Mouse (Mus musculus): Measurements from ENCODE around the gene Slc35g3. TPM values are rescaled to one million over a fixed set of nuclear protein-coding genes. Genes with fewer than 3 reads are reported as not detected.

Slc35g3 gene
- polyA plus RNA-seq, 1 experiment = 236 TPM

DNA sequence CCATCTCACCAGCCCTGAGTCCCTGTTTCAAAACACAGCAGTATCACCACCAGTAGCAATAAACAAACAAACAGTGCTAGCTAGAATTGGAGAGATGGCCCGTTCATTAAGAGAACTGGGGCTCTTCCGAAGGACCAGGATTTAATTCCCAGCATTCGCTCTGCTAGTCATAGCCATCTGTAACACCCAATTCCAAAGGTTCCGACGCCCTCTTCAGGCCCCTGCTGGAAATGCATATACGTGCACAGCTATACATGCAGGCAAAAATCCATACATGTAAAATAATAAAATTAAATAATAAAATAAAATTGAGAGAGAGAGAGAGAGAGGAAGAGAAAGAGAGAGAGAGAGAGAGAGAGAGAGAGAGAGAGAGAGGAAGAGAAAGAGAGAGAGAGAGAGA lies 42.3 kb downstream of the Slc35g3 start:
- Histone ChIP-seq H3K4me3 (ENCODE audit: control insufficient read depth, low read depth, low read length) (no peak overlapping the region), H3K27ac (ENCODE audit: control insufficient read depth, insufficient read depth, low read depth, low read length) (no peak overlapping the region), H3K27me3 (ENCODE audit: control insufficient read depth, insufficient read depth, low read length) (no peaks in the 10 kb centered on the region), H3K4me1 (ENCODE audit: control insufficient read depth, insufficient read depth, low read length) (peaks cover 2% of the 10 kb centered on the region), H3K36me3 (ENCODE audit: control insufficient read depth, insufficient read depth, low read length) (no peaks in the 10 kb centered on the region)
- TF ChIP-seq CTCF (IDR thresholded peaks at IDR 0.05; ENCODE audit: control insufficient read depth, insufficient read depth, insufficient replicate concordance, low read depth, low read length) (peak; percentile 11; the same call in 1 of the 2 replicates), POLR2A (IDR thresholded peaks at IDR 0.05; ENCODE audit: control insufficient read depth, low read depth, low read length) (no peak)

DNA sequence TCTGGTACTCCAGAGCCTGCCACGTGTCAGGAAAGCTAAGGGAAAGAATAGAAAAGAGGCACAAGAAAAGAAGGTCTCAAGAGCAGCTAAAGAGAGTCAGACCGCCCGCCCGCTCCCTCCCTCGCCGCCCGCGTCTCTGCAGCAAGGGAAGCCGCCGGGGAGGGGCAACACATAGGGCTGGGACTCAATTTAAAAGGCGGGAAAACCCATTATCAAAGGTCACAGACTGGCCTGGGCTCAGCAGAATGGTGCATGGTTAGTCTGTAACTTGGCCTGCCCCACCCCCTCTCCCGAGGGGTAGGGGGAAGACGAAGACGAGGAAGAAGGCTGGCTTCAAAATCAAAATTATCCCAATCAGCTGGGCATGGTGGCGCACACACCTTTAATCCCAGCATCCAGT lies 43.1 kb downstream of the Slc35g3 start:
- no peak overlapping the region for H3K4me3 ChIP-seq (ENCODE audit: control insufficient read depth, low read depth, low read length)
- H3K27ac ChIP-seq (ENCODE audit: control insufficient read depth, insufficient read depth, low read depth, low read length) = no peak overlapping the region
- H3K27me3 ChIP-seq (ENCODE audit: control insufficient read depth, insufficient read depth, low read length) = no peaks in the 10 kb centered on the region
- no peak for TF ChIP-seq POLR2A (IDR thresholded peaks at IDR 0.05; ENCODE audit: control insufficient read depth, low read depth, low read length)
- no peak for TF ChIP-seq CTCF (IDR thresholded peaks at IDR 0.05; ENCODE audit: control insufficient read depth, insufficient read depth, insufficient replicate concordance, low read depth, low read length)
- H3K36me3 ChIP-seq (ENCODE audit: control insufficient read depth, insufficient read depth, low read length) = no peaks in the 10 kb centered on the region
- peaks cover 2% of the 10 kb centered on the region for H3K4me1 ChIP-seq (ENCODE audit: control insufficient read depth, insufficient read depth, low read length)

DNA sequence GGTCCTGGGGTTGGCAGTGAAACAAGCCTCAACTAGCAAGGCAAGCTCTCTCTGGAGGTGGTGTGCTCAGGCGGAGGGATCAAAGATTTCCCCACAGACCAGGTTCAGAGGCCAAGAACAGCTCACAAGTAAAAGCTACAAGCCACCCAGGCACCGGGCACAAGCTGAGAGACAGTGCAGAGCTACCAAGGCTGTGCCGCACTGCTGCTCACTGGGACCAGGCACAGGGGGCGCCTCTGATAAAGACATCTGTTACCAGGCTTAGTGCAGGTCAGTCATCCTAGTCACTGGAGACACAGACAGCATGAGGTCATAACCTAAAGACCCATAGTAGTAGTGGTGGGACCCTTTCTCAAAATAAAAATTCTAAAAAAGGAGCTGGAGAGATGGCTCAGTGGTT lies 44.8 kb downstream of the Slc35g3 start:
- Histone ChIP-seq H3K4me3 (ENCODE audit: control insufficient read depth, low read depth, low read length) (no peak overlapping the region), H3K4me1 (ENCODE audit: control insufficient read depth, insufficient read depth, low read length) (peaks cover 4% of the 10 kb centered on the region), H3K36me3 (ENCODE audit: control insufficient read depth, insufficient read depth, low read length) (no peaks in the 10 kb centered on the region), H3K27ac (ENCODE audit: control insufficient read depth, insufficient read depth, low read depth, low read length) (no peak overlapping the region; the same call in 1 of the 2 replicates), H3K27me3 (ENCODE audit: control insufficient read depth, insufficient read depth, low read length) (no peaks in the 10 kb centered on the region)
- no peak for TF ChIP-seq POLR2A (IDR thresholded peaks at IDR 0.05; ENCODE audit: control insufficient read depth, low read depth, low read length)
- TF ChIP-seq CTCF (IDR thresholded peaks at IDR 0.05; ENCODE audit: control insufficient read depth, insufficient read depth, insufficient replicate concordance, low read depth, low read length) = no peak

DNA sequence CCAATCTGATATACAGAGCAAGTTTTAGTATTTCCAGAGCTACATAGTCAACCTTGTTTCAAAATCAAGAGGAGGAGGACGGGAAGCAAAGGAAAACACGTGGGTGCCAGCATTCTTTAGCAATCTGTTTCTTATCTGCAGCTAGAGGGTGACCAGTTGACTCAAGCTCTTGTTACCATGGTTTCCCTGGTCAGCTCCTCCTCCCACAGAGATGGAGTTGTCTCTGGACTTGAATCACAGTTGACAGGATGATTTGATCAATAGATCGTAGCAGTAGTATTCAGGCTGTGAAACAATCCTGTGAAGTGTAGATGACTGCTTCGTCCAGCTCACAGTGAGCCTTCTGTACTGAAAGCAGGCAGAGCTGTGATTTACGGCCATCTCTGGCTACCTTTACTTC lies 45.8 kb downstream of the Slc35g3 start:
- Histone ChIP-seq H3K4me1 (ENCODE audit: control insufficient read depth, insufficient read depth, low read length) (peaks cover 4% of the 10 kb centered on the region), H3K27me3 (ENCODE audit: control insufficient read depth, insufficient read depth, low read length) (no peaks in the 10 kb centered on the region), H3K27ac (ENCODE audit: control insufficient read depth, insufficient read depth, low read depth, low read length) (0 out of 2 replicates have a peak overlapping the region, but pooled peaks have one; percentile 58), H3K4me3 (ENCODE audit: control insufficient read depth, low read depth, low read length) (no peak overlapping the region), H3K36me3 (ENCODE audit: control insufficient read depth, insufficient read depth, low read length) (no peaks in the 10 kb centered on the region)
- TF ChIP-seq POLR2A (IDR thresholded peaks at IDR 0.05; ENCODE audit: control insufficient read depth, low read depth, low read length) = no peak
- TF ChIP-seq CTCF (IDR thresholded peaks at IDR 0.05; ENCODE audit: control insufficient read depth, insufficient read depth, insufficient replicate concordance, low read depth, low read length) = no peak

DNA sequence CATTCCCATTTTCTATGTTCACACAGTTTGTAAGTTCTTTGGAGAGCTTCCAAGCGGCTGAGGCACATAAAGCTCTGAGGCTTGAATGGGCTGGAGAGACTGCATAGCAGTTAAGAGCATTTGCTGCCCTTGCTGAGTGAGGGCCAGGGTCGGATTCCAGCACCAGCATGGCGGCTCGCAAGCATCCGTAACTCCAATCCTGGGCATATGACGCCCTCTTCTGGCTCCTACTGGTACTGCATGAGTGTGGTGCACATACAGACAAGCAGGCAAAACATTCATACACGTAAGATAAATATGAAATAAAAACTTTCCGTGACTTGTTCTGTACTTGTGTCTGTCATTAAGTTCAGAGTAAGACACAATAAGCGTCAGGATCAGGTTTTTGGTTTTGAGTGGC lies 46.3 kb downstream of the Slc35g3 start:
- TF ChIP-seq POLR2A (IDR thresholded peaks at IDR 0.05; ENCODE audit: control insufficient read depth, low read depth, low read length) = no peak
- peak; percentile 96 for TF ChIP-seq CTCF (IDR thresholded peaks at IDR 0.05; ENCODE audit: control insufficient read depth, insufficient read depth, insufficient replicate concordance, low read depth, low read length)
- Histone ChIP-seq H3K27me3 (ENCODE audit: control insufficient read depth, insufficient read depth, low read length) (no peaks in the 10 kb centered on the region), H3K36me3 (ENCODE audit: control insufficient read depth, insufficient read depth, low read length) (no peaks in the 10 kb centered on the region), H3K4me1 (ENCODE audit: control insufficient read depth, insufficient read depth, low read length) (peaks cover 4% of the 10 kb centered on the region), H3K27ac (ENCODE audit: control insufficient read depth, insufficient read depth, low read depth, low read length) (peak overlapping the region; percentile 54; the same call in 1 of the 2 replicates), H3K4me3 (ENCODE audit: control insufficient read depth, low read depth, low read length) (peak overlapping the region; percentile 63)

DNA sequence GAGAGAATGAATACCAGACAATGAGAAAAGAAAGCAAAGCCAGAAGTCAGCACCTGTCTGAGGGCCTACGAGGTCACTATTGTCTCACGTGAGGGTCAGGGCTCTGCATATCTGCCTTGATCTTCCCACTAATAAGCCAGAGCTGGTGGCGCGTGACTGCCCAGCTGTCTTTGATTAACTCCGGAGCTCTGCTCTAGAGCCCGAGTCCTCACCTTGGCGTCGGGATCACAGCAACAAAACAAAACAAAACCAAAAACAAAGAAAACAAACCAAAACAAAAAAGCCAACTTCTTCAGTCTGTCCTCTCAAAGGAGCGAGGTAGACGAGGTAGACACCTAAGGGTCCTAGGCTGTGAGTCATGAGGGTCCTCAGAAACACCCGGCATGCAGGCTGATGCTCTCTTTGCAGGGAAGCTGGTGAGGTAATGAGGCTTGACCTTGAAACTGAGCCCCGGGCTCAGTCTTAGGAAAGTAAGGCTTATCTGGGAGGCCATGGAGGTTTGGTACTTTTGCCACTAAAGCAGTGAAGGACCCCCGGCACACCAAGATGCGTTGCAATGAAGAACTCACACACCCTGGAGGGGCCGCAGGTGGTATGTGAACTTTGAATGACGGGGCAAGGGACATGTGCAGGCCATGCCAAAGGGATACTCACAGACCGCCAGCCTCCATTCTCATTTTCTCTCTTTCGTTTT lies 47.0 kb downstream of the Slc35g3 start:
- H3K4me3 ChIP-seq (ENCODE audit: control insufficient read depth, low read depth, low read length) = no peak overlapping the region
- peak overlapping the region; percentile 37; the same call in 1 of the 2 replicates for H3K27ac ChIP-seq (ENCODE audit: control insufficient read depth, insufficient read depth, low read depth, low read length)
- TF ChIP-seq POLR2A (IDR thresholded peaks at IDR 0.05; ENCODE audit: control insufficient read depth, low read depth, low read length) (no peak), CTCF (IDR thresholded peaks at IDR 0.05; ENCODE audit: control insufficient read depth, insufficient read depth, insufficient replicate concordance, low read depth, low read length) (no peak)
- no peaks in the 10 kb centered on the region for H3K27me3 ChIP-seq (ENCODE audit: control insufficient read depth, insufficient read depth, low read length)
- H3K4me1 ChIP-seq (ENCODE audit: control insufficient read depth, insufficient read depth, low read length) = peaks cover 4% of the 10 kb centered on the region
- H3K36me3 ChIP-seq (ENCODE audit: control insufficient read depth, insufficient read depth, low read length) = no peaks in the 10 kb centered on the region

DNA sequence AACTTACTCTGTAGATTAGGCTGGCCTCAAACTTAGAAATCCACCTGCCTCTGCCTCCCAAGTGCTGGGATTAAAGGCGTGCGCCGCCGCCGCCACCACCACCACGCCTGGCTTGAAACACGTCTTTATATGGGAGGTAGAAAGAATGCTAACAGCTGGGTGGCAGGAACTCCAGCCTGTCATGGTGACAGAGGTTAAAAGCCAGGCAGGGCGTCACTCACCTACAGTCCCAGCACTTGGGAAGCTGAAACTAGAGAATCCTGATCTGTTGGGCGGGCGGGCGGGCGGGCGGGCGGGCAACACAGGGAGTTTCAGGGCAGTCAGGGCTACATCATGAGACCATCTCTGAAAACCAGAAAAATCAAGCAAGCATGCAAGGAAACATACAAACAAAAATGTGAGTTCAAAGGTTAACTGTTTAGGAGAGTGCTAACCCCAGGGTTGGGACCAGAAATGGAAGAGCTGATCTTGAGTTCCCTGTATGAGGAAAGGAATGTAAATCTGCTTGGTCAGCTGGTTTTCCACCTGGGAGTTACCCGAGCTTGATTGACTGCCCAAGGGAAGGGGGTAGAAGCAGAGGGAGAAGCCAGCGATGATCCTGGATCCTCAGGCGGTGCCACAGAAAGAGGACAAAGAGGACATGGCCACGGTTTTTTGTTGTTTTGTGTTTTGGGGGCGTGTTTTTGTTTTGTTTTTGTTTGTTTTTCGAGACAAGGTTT lies 48.7 kb downstream of the Slc35g3 start:
- peaks cover 4% of the 10 kb centered on the region for H3K4me1 ChIP-seq (ENCODE audit: control insufficient read depth, insufficient read depth, low read length)
- no peaks in the 10 kb centered on the region for H3K36me3 ChIP-seq (ENCODE audit: control insufficient read depth, insufficient read depth, low read length)
- H3K4me3 ChIP-seq (ENCODE audit: control insufficient read depth, low read depth, low read length) = no peak overlapping the region
- H3K27ac ChIP-seq (ENCODE audit: control insufficient read depth, insufficient read depth, low read depth, low read length) = no peak overlapping the region
- TF ChIP-seq POLR2A (IDR thresholded peaks at IDR 0.05; ENCODE audit: control insufficient read depth, low read depth, low read length) = no peak
- TF ChIP-seq CTCF (IDR thresholded peaks at IDR 0.05; ENCODE audit: control insufficient read depth, insufficient read depth, insufficient replicate concordance, low read depth, low read length) = no peak
- no peaks in the 10 kb centered on the region for H3K27me3 ChIP-seq (ENCODE audit: control insufficient read depth, insufficient read depth, low read length)

All from testis, adult 2 months (tissue).